Mouse (Mus musculus) c-Kit-positive CD71-negative TER-119-negative erythroid progenitor cells, embryonic 14.5 days (primary cell): ENCODE measurements around the gene Hsh2d.
A peak's percentile ranks its signal among the peaks of the same experiment; 100 is the strongest.

ENCODE experiments used
- DNase-seq: peaks from one replicate; pipeline ENCODE4 v3.0.0-alpha.2; 2013; ENCODE audit warnings: low read depth

Hsh2d gene

GRCm38 (mm10) chr8:72189417-72190214, at the start of gene Hsh2d:
TSS of gene Hsh2d (plus strand) at chr8:72189638.
- DNase-seq: no peak

GRCm38 (mm10) chr8:72143256-72143824, 46.1 kb upstream of the Hsh2d start:
- DNase-seq: no peak

- DNase-seq: no peak
Observed at GRCm38 (mm10) chr8:72144345-72144975, 45.0 kb upstream of the Hsh2d start.

GRCm38 (mm10) chr8:72145511-72145910, 43.9 kb upstream of the Hsh2d start:
- DNase-seq: no peak

- no peak for DNase-seq
Observed at GRCm38 (mm10) chr8:72146056-72146455, 43.4 kb upstream of the Hsh2d start.

GRCm38 (mm10) chr8:72146556-72146955, 42.9 kb upstream of the Hsh2d start:
- no peak for DNase-seq

GRCm38 (mm10) chr8:72147266-72147665, 42.2 kb upstream of the Hsh2d start:
- DNase-seq: no peak

- DNase-seq: no peak
Observed at GRCm38 (mm10) chr8:72149056-72149455, 40.4 kb upstream of the Hsh2d start.

- DNase-seq: no peak
Observed at GRCm38 (mm10) chr8:72151418-72152078, 37.9 kb upstream of the Hsh2d start.

- DNase-seq: no peak
Observed at GRCm38 (mm10) chr8:72153382-72153781, 36.1 kb upstream of the Hsh2d start.

GRCm38 (mm10) chr8:72158096-72158495, 31.3 kb upstream of the Hsh2d start:
- no peak for DNase-seq

- no peak for DNase-seq
Observed at GRCm38 (mm10) chr8:72158726-72159125, 30.7 kb upstream of the Hsh2d start.

GRCm38 (mm10) chr8:72160007-72160406, 29.4 kb upstream of the Hsh2d start:
- no peak for DNase-seq

- DNase-seq: peak; percentile 99
Observed at GRCm38 (mm10) chr8:72160707-72161697, 28.4 kb upstream of the Hsh2d start, which contains the start of gene Rab8a. TSS of gene Rab8a (plus strand) at chr8:72161200.

- DNase-seq: no peak
Observed at GRCm38 (mm10) chr8:72162821-72163220, 26.6 kb upstream of the Hsh2d start.

GRCm38 (mm10) chr8:72169098-72169668, 20.3 kb upstream of the Hsh2d start:
- DNase-seq: no peak

- no peak for DNase-seq
Observed at GRCm38 (mm10) chr8:72169681-72170249, 19.7 kb upstream of the Hsh2d start.

GRCm38 (mm10) chr8:72177346-72177925, 12.0 kb upstream of the Hsh2d start:
- peak; percentile 73 for DNase-seq

GRCm38 (mm10) chr8:72183554-72184202, 5.8 kb upstream of the Hsh2d start:
- no peak for DNase-seq
